ENCODE assay signal across 8 mouse cellular contexts in the genomic region with DNA sequence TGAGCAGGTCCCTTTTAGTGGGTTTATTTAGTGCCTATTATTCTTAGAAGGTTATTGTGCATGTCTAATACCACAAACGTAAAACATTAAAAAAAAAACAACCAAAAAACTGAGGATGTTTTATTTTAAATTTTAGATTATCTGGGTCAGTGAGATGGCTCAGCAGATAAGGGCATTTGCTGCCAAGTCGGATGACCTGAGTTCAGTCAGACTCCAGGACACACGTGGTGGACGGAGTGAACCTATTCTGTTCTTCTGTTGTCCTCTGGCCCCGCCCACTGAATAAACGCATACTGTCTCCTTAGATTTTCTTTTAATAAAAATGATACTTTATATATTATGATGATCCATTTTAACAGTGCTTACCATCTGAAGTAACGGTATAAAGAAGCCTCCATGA. TPM values are rescaled to one million over a fixed set of nuclear protein-coding genes. Genes with fewer than 3 reads are reported as not detected.
A peak's percentile ranks its signal among the peaks of the same experiment; 100 is the strongest.
DNase-seq lines count a peak whose midpoint lies in the region; ATAC-seq and TF ChIP-seq lines count a peak whose summit lies in the region.

No protein-coding gene starts in this region.

- ATAC-seq in liver, embryonic 12.5 days = no peak
- ATAC-seq in monocyte, adult 5-6 weeks (replicated peaks; ENCODE audit: insufficient number of reproducible peaks, low FRiP score, low TSS enrichment, poor library complexity, severe bottlenecking) = no peak

- 51% methylated on average over 7 of the region's 7 CpGs for WGBS in liver, embryonic 12.5 days (ENCODE audit: insufficient replicate concordance)

- H3K79me2 ChIP-seq in MEL (ENCODE audit: control insufficient read depth, insufficient read depth, low read length, poor library complexity) = peaks cover 34% of the 10 kb centered on the region

- peak overlapping the region; percentile 86; the same call in 1 of the 2 replicates for H3K9ac ChIP-seq in MEL (ENCODE audit: control insufficient read depth, low read depth, low read length, poor library complexity, severe bottlenecking)
- peak overlapping the region; percentile 88; the same call in 1 of the 2 replicates for H3K9ac ChIP-seq in liver, embryonic 12.5 days

- no peak for TF ChIP-seq RAD21 in MEL (IDR thresholded peaks at IDR 0.05; ENCODE audit: low read depth, low read length)

- intact Hi-C loops in gastrocnemius, adult 2 months (cut with DNase I) = loop anchor here (2.0 to 5.0 kb wide), 2 partner anchors 21 to 59 kb away; no protein-coding TSS in a partner anchor
- intact Hi-C loops in heart, postnatal 10 days (cut with DNase I) = loop anchor here (2.0 to 10.0 kb wide), 2 partner anchors 61 to 691 kb away; no protein-coding TSS in a partner anchor
- intact Hi-C loops in left cerebral cortex, postnatal 25 days (cut with DNase I) = loop anchor here (2.0 to 10.0 kb wide), 3 partner anchors 44 to 691 kb away; no protein-coding TSS in a partner anchor

- TF ChIP-seq POLR2A in MEL (IDR thresholded peaks at IDR 0.05; ENCODE audit: control insufficient read depth in 1 of 2, insufficient read depth in 1 of 2, low read depth in 1 of 2, low read length in 2 of 2, poor library complexity in 1 of 2) = no peak

- no peaks in the 10 kb centered on the region for H3K9me3 ChIP-seq in MEL (replicated peaks; ENCODE audit: insufficient read depth, low read length)
- peaks cover 6% of the 10 kb centered on the region; the same call in 1 of the 2 replicates for H3K9me3 ChIP-seq in liver, embryonic 12.5 days (replicated peaks)

- TF ChIP-seq EP300 in MEL (IDR thresholded peaks at IDR 0.05; ENCODE audit: low read depth in 1 of 2, low read length in 2 of 2) = no peak

- peak overlapping the region; percentile 89 for H3K4me2 ChIP-seq in liver, embryonic 12.5 days

- no peaks in the 10 kb centered on the region for H3K27me3 ChIP-seq in MEL (ENCODE audit: control insufficient read depth in 1 of 2, insufficient read depth in 2 of 2, low read length in 2 of 2)
- H3K27me3 ChIP-seq in liver, embryonic 12.5 days (replicated peaks) = no peaks in the 10 kb centered on the region

- peak; percentile 32 for DNase-seq in gastrocnemius, adult 2 months
- no peak for DNase-seq in gastrocnemius, postnatal 4 days (ENCODE audit: low spot score in 2 of 2)
- no peak for DNase-seq in MEL (ENCODE audit: low read depth, low spot score)
- DNase-seq in heart, postnatal 10 days = peak; percentile 26 to 48
- no peak for DNase-seq in left cerebral cortex, postnatal 25 days (ENCODE audit: low spot score in 2 of 2)
- DNase-seq in testis, postnatal 10 days (ENCODE audit: low spot score) = no peak

- H3K36me3 ChIP-seq in MEL (ENCODE audit: control insufficient read depth in 1 of 2, insufficient read depth in 2 of 2, low read length in 2 of 2) = peaks cover 0 to 12% of the 10 kb centered on the region in 2 experiments; a peak in 2 of 4 replicates
- peaks cover 21% of the 10 kb centered on the region for H3K36me3 ChIP-seq in liver, embryonic 12.5 days

- peak overlapping the region; percentile 93 for H3K4me3 ChIP-seq in gastrocnemius, adult 2 months
- peak overlapping the region in 1 of 2 experiments; percentile 81; a peak in 2 of 4 replicates for H3K4me3 ChIP-seq in MEL (ENCODE audit: control insufficient read depth in 1 of 2, insufficient read depth in 1 of 2, low read depth in 2 of 2, low read length in 2 of 2)
- peak overlapping the region; percentile 93 for H3K4me3 ChIP-seq in liver, embryonic 12.5 days

- H3K27ac ChIP-seq in gastrocnemius, adult 2 months = peak overlapping the region; percentile 96
- H3K27ac ChIP-seq in MEL (ENCODE audit: control insufficient read depth, low read depth, low read length) = no peak overlapping the region
- H3K27ac ChIP-seq in liver, embryonic 12.5 days = no peak overlapping the region

- H3K4me1 ChIP-seq in MEL (ENCODE audit: control insufficient read depth in 1 of 2, insufficient read depth in 2 of 2, low read length in 2 of 2) = peaks cover 6 to 8% of the 10 kb centered on the region in 2 experiments; a peak in 3 of 4 replicates
- H3K4me1 ChIP-seq in liver, embryonic 12.5 days = peaks cover 31% of the 10 kb centered on the region

- TF ChIP-seq CTCF in gastrocnemius, adult 2 months (IDR thresholded peaks at IDR 0.05) = no peak
- no peak for TF ChIP-seq CTCF in MEL (IDR thresholded peaks at IDR 0.05 in 2 of 3, conservative IDR thresholded peaks at IDR 0.05 in 1 of 3; ENCODE audit: control insufficient read depth in 1 of 3, insufficient read depth in 1 of 3, low read depth in 2 of 3, low read length in 3 of 3, poor library complexity in 1 of 3, severe bottlenecking in 1 of 3)

TF ChIP-seq in MEL, 35 proteins besides CTCF, POLR2A, EP300 and RAD21:
- no peak for TF ChIP-seq JUND (IDR thresholded peaks at IDR 0.05; ENCODE audit: low read depth, low read length)
- no peak for TF ChIP-seq NELFE (IDR thresholded peaks at IDR 0.05; ENCODE audit: low read depth, low read length)
- no peak for TF ChIP-seq MAFK (IDR thresholded peaks at IDR 0.05; ENCODE audit: borderline replicate concordance, low read depth, low read length)
- TF ChIP-seq ZMIZ1 (IDR thresholded peaks at IDR 0.05; ENCODE audit: low read depth, low read length) = no peak
- no peak for TF ChIP-seq ETS1 (IDR thresholded peaks at IDR 0.05; ENCODE audit: low read depth, low read length)
- TF ChIP-seq MAZ (IDR thresholded peaks at IDR 0.05; ENCODE audit: low read depth, low read length) = no peak
- TF ChIP-seq NRF1 (IDR thresholded peaks at IDR 0.05; ENCODE audit: insufficient read depth, low read depth, low read length, poor library complexity, severe bottlenecking) = no peak
- no peak for TF ChIP-seq CHD1 (IDR thresholded peaks at IDR 0.05; ENCODE audit: low read depth, low read length)
- TF ChIP-seq ZKSCAN1 (IDR thresholded peaks at IDR 0.05; ENCODE audit: low read depth, low read length) = no peak
- no peak for TF ChIP-seq SMC3 (IDR thresholded peaks at IDR 0.05; ENCODE audit: low read depth, low read length)
- no peak for TF ChIP-seq TAL1 (IDR thresholded peaks at IDR 0.05; ENCODE audit: low read length)
- no peak for TF ChIP-seq USF1 (IDR thresholded peaks at IDR 0.05; ENCODE audit: low read depth, low read length)
- no peak for TF ChIP-seq ZC3H11A (IDR thresholded peaks at IDR 0.05; ENCODE audit: low read depth, low read length)
TF ChIP-seq in MEL: peak in this region for 0.

RNA-seq across cellular contexts. Expression of a gene that starts 1.2 kb away (rescaled TPM):
- total RNA-seq in gastrocnemius, adult 2 months (2021) = 100 to 1,000 TPM in 1 of 2 experiments, 10 to 100 TPM in 1; 77.1 to 152 TPM
- 10 to 100 TPM; 40.6 to 57.3 TPM for total RNA-seq in gastrocnemius, postnatal 4 days (2021)
- 102 and 125 TPM in 2 replicates for total RNA-seq in MEL (2012; rRNA removed)
- 100 to 1,000 TPM in 1 of 2 experiments, 10 to 100 TPM in 1; 69.0 to 479 TPM for polyA plus RNA-seq in MEL (2012; ENCODE audit: insufficient read depth in 1 of 2, insufficient read length in 2 of 2, low read depth in 1 of 2, low replicate concordance in 2 of 2, missing spikeins in 1 of 2)
- total RNA-seq in heart, postnatal 10 days (2021) = 100 to 1,000 TPM; 157 to 165 TPM
- polyA plus RNA-seq in liver, embryonic 12.5 days (2016; fragmentation: Nextera tagmentation; extraction: Ambion mirVana) = 195 and 206 TPM in 2 replicates
- total RNA-seq in monocyte, adult 5-6 weeks (2017) = 17.1 to 47.3 TPM (median 39.0 TPM) in 3 replicates
- total RNA-seq in left cerebral cortex, postnatal 25 days (2021) = 10 to 100 TPM; 66.5 to 76.3 TPM

RNA-seq across cellular contexts. Expression of a gene that starts 1.3 kb away (rescaled TPM):
- total RNA-seq in gastrocnemius, adult 2 months (2021) = 10 to 100 TPM; 34.6 to 41.0 TPM
- total RNA-seq in gastrocnemius, postnatal 4 days (2021) = 10 to 100 TPM; 58.0 to 58.7 TPM
- 27.9 and 31.8 TPM in 2 replicates for total RNA-seq in MEL (2012; rRNA removed)
- polyA plus RNA-seq in MEL (2012; ENCODE audit: insufficient read depth in 1 of 2, insufficient read length in 2 of 2, low read depth in 1 of 2, low replicate concordance in 2 of 2, missing spikeins in 1 of 2) = 10 to 100 TPM in 1 of 2 experiments, not detected in 1; 47.4 TPM
- total RNA-seq in heart, postnatal 10 days (2021) = 10 to 100 TPM; 60.3 to 82.0 TPM
- polyA plus RNA-seq in liver, embryonic 12.5 days (2016; fragmentation: Nextera tagmentation; extraction: Ambion mirVana) = 42.9 and 43.4 TPM in 2 replicates
- 22.6 to 57.8 TPM (median 41.4 TPM) in 3 replicates for total RNA-seq in monocyte, adult 5-6 weeks (2017)
- 10 to 100 TPM; 69.6 to 70.4 TPM for total RNA-seq in left cerebral cortex, postnatal 25 days (2021)

Comparison
In these comparisons a context has a peak if more than half of its experiments do, and no peak if none do; other contexts are left out.
1. DNase-seq: peak in gastrocnemius, adult 2 months (single experiment) and heart, postnatal 10 days (2 of 2); none in gastrocnemius, postnatal 4 days (0 of 2), MEL (single experiment), left cerebral cortex, postnatal 25 days (0 of 2) and testis, postnatal 10 days (single experiment).